In genomic region chr16:81284859-81285837, GRCm38 (mm10) we compare ENCODE assay signal across 11 mouse cellular contexts.
DNase-seq lines count a peak whose midpoint lies in the region; ATAC-seq lines count a peak whose summit lies in the region.
"Had no signal": no experiment of that assay in that cellular context is flagged by ENCODE, and none has a peak within 500 bp of the region (broad histone marks: within the 10 kb centered on the region; RNA-seq: fewer than 3 reads in every experiment).

No protein-coding gene starts in this region.

- H3K27ac ChIP-seq in hindbrain, embryonic 14.5 days = 0 out of 2 replicates have a peak overlapping the region, but pooled peaks have one; percentile 41
- H3K27ac ChIP-seq in midbrain, embryonic 15.5 days = no peak overlapping the region
- H3K27ac ChIP-seq: intestine, embryonic 15.5 days had no signal

- DNase-seq in frontal cortex, postnatal 14 days (ENCODE audit: low spot score in 2 of 2) = no peak
- DNase-seq in brain, embryonic 18.5 days (ENCODE audit: low read depth, low spot score) = peak; percentile 30
- peak; percentile 63 for DNase-seq in hindbrain, embryonic 14.5 days (ENCODE audit: low spot score)
- no peak for DNase-seq in lung, adult 18-20 months
- no peak for DNase-seq in kidney, postnatal 4 days
- DNase-seq in B cell, adult 2 months = no peak
- DNase-seq: lung, adult 2 months; thymus, adult 18-20 months had no signal

- 48% methylated on average over 7 of the region's 7 CpGs for WGBS in hindbrain, embryonic 14.5 days
- WGBS in midbrain, embryonic 15.5 days = 20% methylated on average over 7 of the region's 7 CpGs

- H3K36me3 ChIP-seq in hindbrain, embryonic 14.5 days (replicated peaks; ENCODE audit: control insufficient read depth, insufficient read depth) = no peaks in the 10 kb centered on the region
- H3K36me3 ChIP-seq in midbrain, embryonic 15.5 days (replicated peaks) = no peaks in the 10 kb centered on the region
- H3K36me3 ChIP-seq: intestine, embryonic 15.5 days had no signal

- no peaks in the 10 kb centered on the region for H3K9me3 ChIP-seq in hindbrain, embryonic 14.5 days (ENCODE audit: control insufficient read depth, low read length)
- no peaks in the 10 kb centered on the region for H3K9me3 ChIP-seq in midbrain, embryonic 15.5 days
- H3K9me3 ChIP-seq: intestine, embryonic 15.5 days had no signal

- no peaks in the 10 kb centered on the region for H3K4me1 ChIP-seq in hindbrain, embryonic 14.5 days (replicated peaks; ENCODE audit: control insufficient read depth, insufficient read depth, low read length)
- no peaks in the 10 kb centered on the region for H3K4me1 ChIP-seq in midbrain, embryonic 15.5 days
- H3K4me1 ChIP-seq: intestine, embryonic 15.5 days had no signal

- no peak overlapping the region for H3K4me3 ChIP-seq in hindbrain, embryonic 14.5 days (replicated peaks; ENCODE audit: low read length)
- H3K4me3 ChIP-seq in midbrain, embryonic 15.5 days = no peak overlapping the region
- H3K4me3 ChIP-seq: intestine, embryonic 15.5 days had no signal

- H3K9ac ChIP-seq in hindbrain, embryonic 14.5 days = no peak overlapping the region
- H3K9ac ChIP-seq in midbrain, embryonic 15.5 days = no peak overlapping the region
- H3K9ac ChIP-seq: intestine, embryonic 15.5 days had no signal

- H3K27me3 ChIP-seq in hindbrain, embryonic 14.5 days (ENCODE audit: control insufficient read depth, insufficient read depth, low read length) = no peaks in the 10 kb centered on the region
- H3K27me3 ChIP-seq in midbrain, embryonic 15.5 days (replicated peaks) = no peaks in the 10 kb centered on the region
- H3K27me3 ChIP-seq: intestine, embryonic 15.5 days had no signal

- H3K4me2 ChIP-seq in hindbrain, embryonic 14.5 days (replicated peaks) = peak overlapping the region; percentile 2; the same call in 1 of the 2 replicates
- H3K4me2 ChIP-seq in midbrain, embryonic 15.5 days = no peak overlapping the region; the same call in 1 of the 2 replicates
- H3K4me2 ChIP-seq: intestine, embryonic 15.5 days had no signal

- peak; percentile 57; the same call in 1 of the 2 replicates for ATAC-seq in frontal cortex, adult (ENCODE audit: low TSS enrichment)
- ATAC-seq in hindbrain, embryonic 14.5 days (ENCODE audit: low FRiP score) = peak; percentile 81
- ATAC-seq in midbrain, embryonic 15.5 days (replicated peaks) = peak; percentile 80
- ATAC-seq: intestine, embryonic 15.5 days had no signal

Comparison
In these comparisons a context has a peak if more than half of its experiments do, and no peak if none do; other contexts are left out.
1. DNase-seq: peak in brain, embryonic 18.5 days (single experiment) and hindbrain, embryonic 14.5 days (single experiment); none in frontal cortex, postnatal 14 days (0 of 2), lung, adult 18-20 months (0 of 2), kidney, postnatal 4 days (0 of 2) and B cell, adult 2 months (0 of 2).
2. Peak in every context shown above with its lines, with median percentiles within 50 percentile points of each other: ATAC-seq.